Mouse (Mus musculus) lung, postnatal 14 days (tissue): Measurements from ENCODE around the gene Dusp15.

ENCODE experiments used
- DNase-seq: peaks from one replicate; pipeline ENCODE4 v3.0.0; 2021

Gene Dusp15

GRCm38 (mm10) chr2:152951065-152951849, at the start of gene Dusp15:
TSS of gene Dusp15 (minus strand) at chr2:152951698.
- no peak for DNase-seq

GRCm38 (mm10) chr2:152997046-152997445, 45.5 kb upstream of the Dusp15 start:
- DNase-seq, result no peak

GRCm38 (mm10) chr2:152991529-152991928, 40.0 kb upstream of the Dusp15 start:
- no peak for DNase-seq

DNA sequence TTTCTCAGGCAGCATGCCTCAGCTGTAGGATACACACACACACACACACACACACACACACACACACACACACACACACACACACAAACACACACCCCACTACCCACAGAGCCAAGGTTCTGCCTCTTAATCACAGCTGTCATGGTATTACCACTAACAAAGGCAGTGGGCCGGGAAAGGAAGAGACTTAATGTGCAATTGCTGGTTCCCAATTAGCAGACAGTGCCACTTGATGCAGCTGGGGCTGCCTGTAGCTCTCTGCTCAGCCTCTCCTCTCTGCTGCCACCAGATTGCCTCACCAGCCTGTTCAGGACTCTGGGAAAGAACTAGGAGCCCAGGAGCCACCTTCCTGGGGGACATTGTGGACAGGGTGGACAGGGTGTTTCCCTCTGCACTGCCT, 34.1 kb upstream of the Dusp15 start:
- DNase-seq, result no peak

GRCm38 (mm10) chr2:152976991-152977390, 25.5 kb upstream of the Dusp15 start:
- DNase-seq, result no peak

- DNase-seq, result no peak
Observed at GRCm38 (mm10) chr2:152965555-152965954, 14.1 kb upstream of the Dusp15 start.

DNA sequence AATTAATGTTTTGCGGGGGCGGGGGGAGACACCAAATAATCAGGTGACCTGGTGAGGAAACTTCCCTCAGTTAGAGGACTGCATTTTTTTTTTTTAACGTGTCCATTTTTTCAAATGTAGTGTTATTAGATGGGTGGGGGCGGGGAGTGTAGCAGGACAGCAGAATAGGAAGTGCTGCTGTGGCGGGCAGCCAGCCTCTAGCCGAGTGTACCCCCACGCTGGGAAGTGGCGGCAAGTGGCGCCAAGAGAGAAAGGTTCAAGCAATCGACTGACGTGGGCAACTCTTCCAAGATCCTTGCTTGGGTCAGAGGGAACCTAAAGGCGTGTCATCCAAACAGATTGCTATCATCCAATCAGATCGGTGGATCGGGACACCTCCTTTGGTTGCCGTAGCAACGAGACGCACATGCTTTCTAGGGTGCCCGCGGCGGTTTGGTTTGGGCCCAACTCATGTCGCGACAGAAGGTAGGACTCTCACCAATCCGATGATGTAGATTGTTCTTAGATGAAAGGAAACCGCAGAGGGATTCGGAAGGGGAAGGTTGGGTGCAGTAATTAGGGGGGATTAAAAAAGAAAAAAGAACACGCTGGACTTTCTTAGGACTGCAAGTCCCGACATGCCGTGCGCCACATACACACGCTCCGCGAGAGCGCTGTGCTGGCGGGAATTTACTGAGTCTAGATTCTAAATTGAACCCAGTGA, 10.7 kb upstream of the Dusp15 start, which contains the start of gene Ttll9:
Ttll9 (plus strand) TSS at position 395 of the 703 bp plus-strand sequence.
- peak; percentile 63 for DNase-seq

DNA sequence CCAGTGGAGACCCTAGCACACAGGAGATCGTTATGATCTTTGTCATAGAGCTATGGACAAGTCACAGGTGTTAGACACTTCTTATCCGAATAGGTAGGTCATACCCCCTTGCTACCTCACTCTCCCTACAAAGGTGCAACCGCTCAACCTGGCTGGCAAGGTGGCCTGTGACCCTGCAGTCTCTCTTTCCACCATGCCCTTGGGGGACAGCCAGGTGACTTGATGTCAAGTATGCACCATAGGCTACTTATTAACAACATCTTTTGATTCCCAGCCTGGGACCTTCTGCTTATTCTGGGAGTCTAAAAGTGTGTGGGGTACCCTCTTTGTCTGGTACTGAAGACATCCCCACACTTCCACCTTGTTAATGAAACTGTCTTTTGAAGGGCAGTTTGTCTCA, 6.6 kb upstream of the Dusp15 start:
- DNase-seq, result no peak

- DNase-seq, result no peak
Observed at GRCm38 (mm10) chr2:152951850-152952720, 587 bp upstream of the Dusp15 start.

GRCm38 (mm10) chr2:152950358-152951064, 987 bp downstream of the Dusp15 start:
- no peak for DNase-seq

- no peak for DNase-seq
Observed at GRCm38 (mm10) chr2:152948438-152949020, 3.0 kb downstream of the Dusp15 start.

- DNase-seq, result peak; percentile 38
Observed at GRCm38 (mm10) chr2:152947098-152947497, 4.4 kb downstream of the Dusp15 start.

- no peak for DNase-seq
Observed at GRCm38 (mm10) chr2:152944013-152944412, 7.5 kb downstream of the Dusp15 start.

- no peak for DNase-seq
Observed at GRCm38 (mm10) chr2:152943568-152943967, 7.9 kb downstream of the Dusp15 start.

GRCm38 (mm10) chr2:152942898-152943515, 8.5 kb downstream of the Dusp15 start:
- DNase-seq, result no peak

- DNase-seq, result no peak
Observed at GRCm38 (mm10) chr2:152941776-152942175, 9.7 kb downstream of the Dusp15 start.

DNA sequence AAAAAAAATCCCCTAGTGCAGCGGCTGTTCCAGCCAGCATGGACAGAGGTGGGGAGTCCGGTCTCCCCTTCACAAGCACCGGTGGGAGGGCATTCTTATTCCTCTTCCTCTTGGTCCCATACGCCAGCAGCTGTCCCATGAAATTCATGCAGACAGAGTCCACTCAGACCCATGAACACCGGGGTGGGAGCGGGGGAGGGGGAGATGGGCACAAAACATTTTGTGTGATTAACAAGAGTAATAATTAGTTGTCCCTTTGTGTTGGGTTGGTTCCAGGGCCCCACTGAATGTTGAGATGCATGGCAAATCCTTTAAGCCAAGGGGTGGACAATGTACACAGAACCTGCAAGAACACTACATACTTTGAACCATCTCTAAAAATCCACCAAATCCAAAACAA, 10.4 kb downstream of the Dusp15 start:
- DNase-seq, result no peak

- DNase-seq, result peak; percentile 28
Observed at GRCm38 (mm10) chr2:152939846-152940245, 11.7 kb downstream of the Dusp15 start.

DNA sequence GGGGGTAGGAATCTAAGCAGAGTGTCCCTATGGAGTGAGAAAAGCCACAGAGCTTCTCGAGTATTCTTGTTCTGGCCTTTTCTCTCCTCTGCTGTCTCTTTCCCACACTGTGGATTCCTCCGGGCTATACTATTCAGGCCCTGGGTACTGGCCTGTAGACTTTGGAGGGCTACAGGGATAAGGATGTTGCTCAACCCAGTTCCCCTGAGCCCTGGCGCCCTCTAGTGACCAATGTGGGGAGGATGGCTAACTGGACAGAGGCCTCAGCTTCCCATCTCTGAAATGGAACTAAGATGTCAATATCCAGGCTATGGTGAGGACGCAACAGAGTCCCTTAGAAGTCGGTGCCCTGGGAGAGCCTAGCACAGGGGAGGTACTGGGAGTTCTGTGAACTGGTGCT, 17.9 kb downstream of the Dusp15 start:
- peak; percentile 76 for DNase-seq

- DNase-seq, result peak; percentile 51
Observed at GRCm38 (mm10) chr2:152933048-152933447, 18.4 kb downstream of the Dusp15 start, which contains the start of gene Foxs1. TSS of gene Foxs1 (minus strand) at chr2:152933208.

DNA sequence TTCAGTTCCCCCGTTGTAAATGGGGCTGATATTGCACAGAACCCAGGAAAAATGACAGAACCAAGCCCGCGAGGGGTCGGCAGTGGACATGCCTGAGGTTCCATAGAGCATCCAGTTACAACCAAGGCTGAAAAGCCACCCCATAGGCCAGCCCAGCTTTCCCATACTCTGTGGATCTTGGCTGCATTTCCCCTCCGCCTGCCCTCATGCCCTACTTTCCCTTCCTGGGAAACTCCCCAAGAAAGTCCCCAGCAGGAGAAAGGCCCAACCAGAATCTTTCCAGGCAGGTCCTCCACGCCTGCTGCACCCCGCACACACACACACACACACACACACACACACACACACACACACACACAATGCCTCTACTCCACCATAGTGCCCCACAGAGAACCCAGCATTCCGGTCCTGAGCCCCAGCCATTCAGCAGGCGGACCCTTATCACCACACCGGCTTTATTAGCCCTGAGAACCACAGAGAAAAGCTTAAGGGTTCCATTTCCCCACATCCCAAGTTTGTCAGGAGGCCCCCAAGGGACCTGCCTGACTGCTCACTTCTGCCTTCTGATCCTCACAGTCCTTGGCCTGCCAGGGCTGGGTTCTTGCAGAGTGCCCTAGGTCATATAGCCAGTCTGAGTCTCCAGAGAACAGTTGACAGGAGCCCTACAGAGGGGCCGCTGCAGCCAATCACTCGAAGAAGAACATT, 19.9 kb downstream of the Dusp15 start:
- no peak for DNase-seq
